Mouse (Mus musculus): ENCODE results near the gene D10Wsu102e. TPM values are rescaled to one million over a fixed set of nuclear protein-coding genes. Genes with fewer than 3 reads are reported as not detected.

D10Wsu102e gene
- polyA plus RNA-seq, 1 experiment from 2014 or later: 0.41 TPM

DNA sequence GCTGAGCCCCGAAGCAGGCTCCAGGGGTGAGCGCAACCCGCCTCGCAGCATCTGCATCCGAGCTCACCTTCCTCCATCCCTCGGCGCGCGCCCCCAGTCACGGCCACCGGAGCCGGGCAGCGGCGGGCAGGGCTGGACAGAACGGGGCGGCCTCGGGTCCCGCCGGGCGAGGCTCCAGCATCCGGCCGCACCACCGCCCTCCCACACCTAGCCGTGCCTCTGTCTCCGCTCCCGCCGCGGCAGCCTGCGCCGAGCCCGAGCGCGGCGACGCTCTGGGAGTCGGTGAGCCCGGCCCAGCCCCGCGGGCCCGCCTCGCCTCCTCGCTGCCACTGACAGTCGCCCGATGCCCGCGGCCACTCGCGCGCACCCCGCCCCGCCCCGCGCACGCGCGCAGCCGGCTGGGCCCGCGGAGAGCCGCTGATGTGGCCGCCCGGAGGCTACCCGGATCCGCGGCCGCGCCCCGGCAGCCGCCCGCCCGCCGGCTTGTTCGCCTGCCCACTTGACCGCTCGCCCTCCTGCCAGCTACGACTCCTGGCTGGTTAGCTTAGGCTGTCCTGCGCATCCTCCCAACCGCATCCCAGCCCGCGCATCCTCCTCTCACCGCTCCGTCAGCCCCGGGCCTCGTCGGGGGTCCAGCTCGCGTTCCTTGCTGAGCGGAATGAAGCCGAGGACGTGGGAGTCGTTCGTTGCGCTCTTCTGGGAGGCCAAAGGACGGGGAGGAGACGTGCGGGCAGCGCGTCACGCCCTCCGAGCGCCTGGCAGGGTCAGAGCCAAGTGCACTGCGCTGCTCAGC is 22.7 kb upstream of the D10Wsu102e start, which contains the start of gene Slc41a2:
Gene Slc41a2, minus strand, starts transcription at position 724 of the 793 bp plus-strand sequence.
- no peak; the same call in 1 of the 2 replicates for ATAC-seq (ENCODE audit: insufficient number of reproducible peaks, insufficient read depth, low FRiP score, low read depth)
- WGBS: under 1% methylated on average over 87 of the region's 102 CpGs
- H3K27ac ChIP-seq (replicated peaks in 1 of 2; ENCODE audit: control insufficient read depth in 1 of 2, insufficient read depth in 1 of 2, low read depth in 2 of 2, low read length in 2 of 2): no peak within 1 kb of the TSS

DNA sequence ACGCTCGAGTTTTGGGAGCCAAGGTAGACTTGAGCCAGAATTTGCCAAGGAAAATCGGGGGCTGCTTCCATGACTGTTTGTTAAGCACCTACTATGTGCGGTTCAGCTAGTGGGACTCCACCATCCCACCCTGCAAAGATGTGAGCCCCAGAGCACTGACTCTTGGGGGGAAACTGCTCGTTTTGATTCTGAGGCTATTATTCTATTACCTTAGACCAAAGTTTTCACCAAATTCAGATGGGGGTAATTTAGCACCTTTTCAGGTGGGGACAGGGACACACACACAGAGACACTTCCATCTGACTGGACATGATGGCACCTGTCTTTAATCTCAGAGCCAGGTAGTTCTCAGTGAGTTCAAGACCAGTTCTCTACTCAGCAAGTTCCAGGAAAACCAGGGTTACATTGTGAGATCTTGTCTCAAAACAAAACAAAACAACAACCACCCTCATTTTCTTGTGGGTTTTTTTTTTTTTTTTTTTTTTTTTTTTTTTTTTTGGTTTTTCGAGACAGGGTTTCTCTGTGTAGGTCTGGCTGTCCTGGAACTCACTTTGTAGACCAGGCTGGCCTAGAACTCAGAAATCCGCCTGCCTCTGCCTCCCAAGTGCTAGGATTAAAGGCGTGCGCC is 21.9 kb upstream of the D10Wsu102e start:
- no peak overlapping the region for H3K27ac ChIP-seq (replicated peaks in 1 of 2; ENCODE audit: control insufficient read depth in 1 of 2, insufficient read depth in 1 of 2, low read depth in 2 of 2, low read length in 2 of 2)
- H3K4me1 ChIP-seq (ENCODE audit: control insufficient read depth in 2 of 2, insufficient read depth in 2 of 2, low read length in 2 of 2): no peaks in the 10 kb centered on the region
- H3K27me3 ChIP-seq (ENCODE audit: control insufficient read depth, insufficient read depth, low read length): peaks cover 50% of the 10 kb centered on the region
- WGBS: 41% methylated on average over 7 of the region's 9 CpGs
- H3K9ac ChIP-seq (ENCODE audit: low read length): peak overlapping the region; percentile 68; the same call in 1 of the 2 replicates
- H3K4me2 ChIP-seq (ENCODE audit: low read length): peak overlapping the region; percentile 69
- no peaks in the 10 kb centered on the region for H3K9me3 ChIP-seq (ENCODE audit: control insufficient read depth, low read length)
- ATAC-seq (ENCODE audit: insufficient number of reproducible peaks, insufficient read depth, low FRiP score, low read depth): no peak
- no peaks in the 10 kb centered on the region for H3K36me3 ChIP-seq (ENCODE audit: control insufficient read depth, insufficient read depth, low read length)
- H3K4me3 ChIP-seq (ENCODE audit: control insufficient read depth in 1 of 2, insufficient read depth in 1 of 2, low read depth in 1 of 2, low read length in 2 of 2): peak overlapping the region; percentile 57 to 58

More for the DNA sequence above, 22.7 kb upstream of the D10Wsu102e start, which contains the start of gene Slc41a2:
- peak within 1 kb of the TSS; percentile 69 for H3K4me2 ChIP-seq (ENCODE audit: low read length)
- H3K4me1 ChIP-seq (ENCODE audit: control insufficient read depth in 2 of 2, insufficient read depth in 2 of 2, low read length in 2 of 2): no peaks in the 10 kb centered on the region
- no peaks in the 10 kb centered on the region for H3K36me3 ChIP-seq (ENCODE audit: control insufficient read depth, insufficient read depth, low read length)
- H3K9me3 ChIP-seq (ENCODE audit: control insufficient read depth, low read length): no peaks in the 10 kb centered on the region
- H3K4me3 ChIP-seq (ENCODE audit: control insufficient read depth in 1 of 2, insufficient read depth in 1 of 2, low read depth in 1 of 2, low read length in 2 of 2): peak within 1 kb of the TSS; percentile 57 to 58
- peak within 1 kb of the TSS; percentile 68 for H3K9ac ChIP-seq (ENCODE audit: low read length)
- H3K27me3 ChIP-seq (ENCODE audit: control insufficient read depth, insufficient read depth, low read length): peaks cover 50% of the 10 kb centered on the region

DNA sequence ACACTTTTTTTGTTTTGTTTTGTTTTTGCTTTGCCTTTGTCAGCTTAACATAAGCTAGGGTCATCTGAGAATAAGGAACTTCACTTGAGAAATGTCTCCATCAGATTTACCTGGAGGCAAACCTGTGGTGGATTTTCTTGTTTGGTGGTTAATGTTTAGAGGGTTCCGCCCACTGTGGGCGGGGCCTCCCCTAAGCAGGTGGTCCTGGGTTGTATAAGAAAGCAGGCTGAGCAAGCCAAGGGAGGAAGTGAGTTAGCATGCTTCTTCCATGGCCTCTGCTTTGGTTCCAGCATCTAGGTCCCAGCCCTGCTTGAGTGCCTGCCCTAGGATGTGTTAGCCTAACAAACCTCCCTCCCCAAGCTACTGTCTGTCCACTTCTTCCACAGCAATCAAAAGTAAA is 18.8 kb upstream of the D10Wsu102e start:
- H3K4me1 ChIP-seq (ENCODE audit: control insufficient read depth in 2 of 2, insufficient read depth in 2 of 2, low read length in 2 of 2): no peaks in the 10 kb centered on the region
- H3K27me3 ChIP-seq (ENCODE audit: control insufficient read depth, insufficient read depth, low read length): peaks cover 26% of the 10 kb centered on the region
- H3K9me3 ChIP-seq (ENCODE audit: control insufficient read depth, low read length): no peaks in the 10 kb centered on the region
- H3K4me3 ChIP-seq (ENCODE audit: control insufficient read depth in 1 of 2, insufficient read depth in 1 of 2, low read depth in 1 of 2, low read length in 2 of 2): no peak overlapping the region
- H3K9ac ChIP-seq (ENCODE audit: low read length): no peak overlapping the region
- 29% methylated on average over 2 of the region's 2 CpGs for WGBS
- H3K27ac ChIP-seq (replicated peaks in 1 of 2; ENCODE audit: control insufficient read depth in 1 of 2, insufficient read depth in 1 of 2, low read depth in 2 of 2, low read length in 2 of 2): no peak overlapping the region
- no peaks in the 10 kb centered on the region for H3K36me3 ChIP-seq (ENCODE audit: control insufficient read depth, insufficient read depth, low read length)
- no peak for ATAC-seq (ENCODE audit: insufficient number of reproducible peaks, insufficient read depth, low FRiP score, low read depth)
- no peak overlapping the region for H3K4me2 ChIP-seq (ENCODE audit: low read length)

DNA sequence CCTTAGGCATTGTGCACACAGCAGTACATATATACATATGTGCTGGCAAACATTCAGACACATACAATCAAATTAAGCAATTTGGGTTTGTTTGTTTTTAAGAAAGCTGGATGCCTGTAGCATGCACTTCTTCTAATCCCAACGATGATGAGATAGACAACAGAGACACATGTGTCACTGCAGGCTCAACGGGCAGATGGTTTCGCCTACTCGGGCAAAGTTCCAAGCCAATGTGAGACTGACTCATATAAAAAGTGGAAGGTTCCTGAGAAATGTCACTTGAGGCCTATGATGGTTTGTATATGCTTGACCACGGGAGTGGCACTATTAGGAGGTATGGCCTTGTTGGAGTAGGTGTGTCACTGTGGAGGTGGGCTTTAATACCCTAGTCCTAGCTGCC is 16.9 kb upstream of the D10Wsu102e start:
- Histone ChIP-seq H3K4me3 (ENCODE audit: control insufficient read depth in 1 of 2, insufficient read depth in 1 of 2, low read depth in 1 of 2, low read length in 2 of 2) (no peak overlapping the region), H3K27ac (replicated peaks in 1 of 2; ENCODE audit: control insufficient read depth in 1 of 2, insufficient read depth in 1 of 2, low read depth in 2 of 2, low read length in 2 of 2) (no peak overlapping the region), H3K4me1 (ENCODE audit: control insufficient read depth in 2 of 2, insufficient read depth in 2 of 2, low read length in 2 of 2) (peaks cover 0 to 2% of the 10 kb centered on the region in 2 experiments; a peak in 1 of 4 replicates), H3K9ac (ENCODE audit: low read length) (no peak overlapping the region), H3K9me3 (ENCODE audit: control insufficient read depth, low read length) (no peaks in the 10 kb centered on the region), H3K36me3 (ENCODE audit: control insufficient read depth, insufficient read depth, low read length) (no peaks in the 10 kb centered on the region), H3K27me3 (ENCODE audit: control insufficient read depth, insufficient read depth, low read length) (peaks cover 11% of the 10 kb centered on the region), H3K4me2 (ENCODE audit: low read length) (no peak overlapping the region)
- 72% methylated on average over 5 of the region's 5 CpGs for WGBS
- ATAC-seq (ENCODE audit: insufficient number of reproducible peaks, insufficient read depth, low FRiP score, low read depth): no peak

DNA sequence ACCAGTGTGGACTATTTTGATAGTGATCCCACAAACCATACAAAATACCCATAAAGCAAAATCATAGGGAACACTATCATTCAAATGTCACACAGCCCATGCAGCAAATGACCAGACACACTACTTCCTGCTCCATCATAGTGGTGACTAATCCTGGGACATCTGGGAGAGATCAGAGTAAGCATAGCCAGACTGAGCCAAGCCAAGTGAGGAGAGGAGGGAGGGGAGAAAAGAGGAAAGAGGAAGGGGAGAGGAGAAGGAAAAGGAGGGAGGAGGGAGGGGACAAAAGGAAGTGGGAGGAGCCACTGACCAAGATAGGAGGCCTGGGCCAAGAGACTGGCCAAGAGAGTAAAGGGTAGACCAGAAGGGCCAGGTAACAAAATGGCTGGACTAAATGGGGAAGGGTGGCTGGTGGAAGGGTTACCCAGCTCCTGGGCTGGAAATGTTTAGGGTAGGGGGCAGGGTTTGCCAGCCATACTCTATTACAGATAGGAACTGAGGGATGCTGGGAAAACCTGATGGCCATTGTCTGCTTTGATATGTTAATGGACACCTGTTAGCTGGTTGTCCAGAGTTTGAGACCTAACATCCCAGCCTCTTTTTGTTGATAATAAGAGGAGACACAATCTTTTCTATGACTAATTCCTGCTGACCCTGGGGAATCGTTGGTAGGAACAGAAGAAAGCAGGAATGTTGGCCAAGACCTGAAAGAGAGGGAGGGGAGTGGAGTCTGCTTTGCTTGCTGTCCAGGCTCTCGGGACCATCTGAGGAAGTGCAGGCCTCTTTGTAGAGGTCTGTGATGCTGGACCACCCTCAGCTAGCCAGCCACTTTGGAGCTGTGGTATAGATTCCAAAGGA is 16.0 kb upstream of the D10Wsu102e start:
- no peaks in the 10 kb centered on the region for H3K9me3 ChIP-seq (ENCODE audit: control insufficient read depth, low read length)
- peaks cover 6% of the 10 kb centered on the region for H3K27me3 ChIP-seq (ENCODE audit: control insufficient read depth, insufficient read depth, low read length)
- 30% methylated on average over 2 of the region's 2 CpGs for WGBS
- 0 out of 2 replicates have a peak, but pooled peaks have one; percentile 26 for ATAC-seq (ENCODE audit: insufficient number of reproducible peaks, insufficient read depth, low FRiP score, low read depth)
- peaks cover 0 to 2% of the 10 kb centered on the region in 2 experiments; a peak in 1 of 4 replicates for H3K4me1 ChIP-seq (ENCODE audit: control insufficient read depth in 2 of 2, insufficient read depth in 2 of 2, low read length in 2 of 2)
- H3K27ac ChIP-seq (replicated peaks in 1 of 2; ENCODE audit: control insufficient read depth in 1 of 2, insufficient read depth in 1 of 2, low read depth in 2 of 2, low read length in 2 of 2): no peak overlapping the region
- H3K9ac ChIP-seq (ENCODE audit: low read length): no peak overlapping the region
- H3K4me2 ChIP-seq (ENCODE audit: low read length): no peak overlapping the region
- no peaks in the 10 kb centered on the region for H3K36me3 ChIP-seq (ENCODE audit: control insufficient read depth, insufficient read depth, low read length)
- H3K4me3 ChIP-seq (ENCODE audit: control insufficient read depth in 1 of 2, insufficient read depth in 1 of 2, low read depth in 1 of 2, low read length in 2 of 2): no peak overlapping the region

DNA sequence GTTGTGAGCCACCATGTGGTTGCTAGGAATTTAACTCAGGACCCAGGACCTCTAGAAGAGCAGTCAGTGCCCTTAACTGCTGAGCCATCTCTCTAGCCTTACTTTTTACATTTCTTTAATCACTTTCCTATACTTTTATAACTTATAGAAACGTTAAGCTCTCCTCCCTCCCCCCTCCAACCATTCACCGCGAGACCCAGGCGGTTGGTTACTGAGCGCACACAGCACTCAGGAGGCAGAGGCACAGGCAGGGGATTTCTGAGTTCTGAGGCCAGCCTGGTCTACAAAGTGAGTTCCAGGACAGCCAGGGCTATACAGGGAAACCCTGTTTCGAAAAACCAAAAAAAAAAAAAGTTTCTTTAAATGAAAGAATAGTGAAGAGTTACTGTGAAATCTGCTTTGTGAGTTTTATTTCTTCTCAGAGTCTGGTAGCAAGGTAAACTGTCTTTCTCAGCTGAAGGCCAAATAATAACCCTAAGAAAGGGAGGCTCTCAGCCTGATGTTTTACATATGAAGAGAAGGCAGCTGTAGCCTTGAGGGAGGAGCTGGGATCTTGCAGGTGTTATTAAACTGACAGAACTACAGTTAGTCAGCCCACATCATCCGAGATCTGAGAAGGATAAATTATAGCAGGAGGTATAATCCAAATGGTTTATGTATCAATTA is 14.2 kb upstream of the D10Wsu102e start:
- Histone ChIP-seq H3K36me3 (ENCODE audit: control insufficient read depth, insufficient read depth, low read length) (no peaks in the 10 kb centered on the region), H3K4me1 (ENCODE audit: control insufficient read depth in 2 of 2, insufficient read depth in 2 of 2, low read length in 2 of 2) (peaks cover 0 to 2% of the 10 kb centered on the region in 2 experiments; a peak in 1 of 4 replicates), H3K9ac (ENCODE audit: low read length) (no peak overlapping the region), H3K27ac (replicated peaks in 1 of 2; ENCODE audit: control insufficient read depth in 1 of 2, insufficient read depth in 1 of 2, low read depth in 2 of 2, low read length in 2 of 2) (no peak overlapping the region), H3K4me2 (ENCODE audit: low read length) (no peak overlapping the region), H3K9me3 (ENCODE audit: control insufficient read depth, low read length) (no peaks in the 10 kb centered on the region), H3K27me3 (ENCODE audit: control insufficient read depth, insufficient read depth, low read length) (peaks cover 10% of the 10 kb centered on the region; the same call in 1 of the 2 replicates), H3K4me3 (ENCODE audit: control insufficient read depth in 1 of 2, insufficient read depth in 1 of 2, low read depth in 1 of 2, low read length in 2 of 2) (no peak overlapping the region)
- 53% methylated on average over 7 of the region's 7 CpGs for WGBS
- no peak for ATAC-seq (ENCODE audit: insufficient number of reproducible peaks, insufficient read depth, low FRiP score, low read depth)

DNA sequence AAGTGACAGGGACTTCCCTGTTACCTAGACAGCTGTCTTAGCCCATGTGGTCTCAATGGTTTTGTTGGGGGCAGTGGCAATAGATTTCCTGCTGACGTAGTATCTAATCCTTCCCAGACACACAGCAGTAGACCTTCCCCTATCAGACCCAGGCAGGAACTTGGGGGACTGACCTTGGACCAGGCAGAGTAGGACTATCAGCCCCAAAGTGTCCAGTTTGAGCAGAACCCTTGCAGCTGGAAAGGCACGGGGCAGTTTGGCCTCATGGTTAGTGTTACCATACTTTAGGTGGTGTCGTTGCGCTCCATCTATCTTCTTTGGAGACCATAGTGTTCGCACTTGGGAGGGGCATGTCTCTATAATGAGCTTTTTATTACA is 13.7 kb upstream of the D10Wsu102e start:
- Histone ChIP-seq H3K9me3 (ENCODE audit: control insufficient read depth, low read length) (no peaks in the 10 kb centered on the region), H3K27me3 (ENCODE audit: control insufficient read depth, insufficient read depth, low read length) (peaks cover 9% of the 10 kb centered on the region; the same call in 1 of the 2 replicates), H3K27ac (replicated peaks in 1 of 2; ENCODE audit: control insufficient read depth in 1 of 2, insufficient read depth in 1 of 2, low read depth in 2 of 2, low read length in 2 of 2) (no peak overlapping the region), H3K4me2 (ENCODE audit: low read length) (no peak overlapping the region), H3K9ac (ENCODE audit: low read length) (no peak overlapping the region), H3K4me3 (ENCODE audit: control insufficient read depth in 1 of 2, insufficient read depth in 1 of 2, low read depth in 1 of 2, low read length in 2 of 2) (no peak overlapping the region), H3K4me1 (ENCODE audit: control insufficient read depth in 2 of 2, insufficient read depth in 2 of 2, low read length in 2 of 2) (peaks cover 0 to 2% of the 10 kb centered on the region in 2 experiments; a peak in 1 of 4 replicates), H3K36me3 (ENCODE audit: control insufficient read depth, insufficient read depth, low read length) (no peaks in the 10 kb centered on the region)
- 77% methylated on average over 5 of the region's 5 CpGs for WGBS
- no peak for ATAC-seq (ENCODE audit: insufficient number of reproducible peaks, insufficient read depth, low FRiP score, low read depth)

Data from heart, embryonic 14.5 days (tissue).